Mouse (Mus musculus): ENCODE measurements around the gene Nln. TPM values are rescaled to one million over a fixed set of nuclear protein-coding genes. Genes with fewer than 3 reads are reported as not detected.
A peak's percentile ranks its signal among the peaks of the same experiment; 100 is the strongest.

Nln gene
- polyA plus RNA-seq, 1 experiment from 2014 or later: 69.1 TPM

DNA sequence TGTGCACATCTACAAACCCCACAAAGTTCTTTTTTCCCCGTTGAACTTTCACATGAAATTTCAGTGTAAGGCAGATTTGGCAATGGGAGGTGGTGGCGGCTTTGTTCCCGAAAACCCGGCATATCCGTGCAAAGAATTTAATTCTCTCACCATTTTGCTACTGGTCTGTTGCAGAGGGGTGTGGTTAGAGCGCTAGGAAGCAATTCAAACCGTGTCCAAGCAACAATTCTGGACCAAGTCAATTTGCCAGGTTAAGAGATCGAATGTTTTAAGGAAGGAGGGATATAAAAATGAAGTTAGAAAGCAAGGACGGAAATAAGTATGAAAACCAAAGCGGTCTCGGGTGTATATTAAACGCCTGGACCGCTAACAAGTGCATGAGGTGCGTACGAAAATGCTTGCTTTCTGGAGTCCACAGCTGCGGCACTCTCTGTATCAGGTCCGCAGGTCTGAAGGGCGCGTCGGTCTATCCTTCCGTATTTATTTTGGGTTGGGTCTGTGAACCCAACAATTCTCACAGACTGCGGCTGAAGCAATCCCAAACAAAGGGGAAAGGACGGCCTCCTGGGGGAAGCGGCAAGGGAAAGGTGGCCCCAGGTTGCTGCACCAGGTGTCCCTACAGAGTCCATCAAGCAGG is 645 bp downstream of the Nln start:
- WGBS: under 1% methylated on average over 24 of the region's 24 CpGs
- Histone ChIP-seq H3K27ac (replicated peaks; ENCODE audit: low read depth, low read length) (peak overlapping the region; percentile 82), H3K4me1 (ENCODE audit: control insufficient read depth, insufficient read depth, low read length) (peaks cover 21% of the 10 kb centered on the region), H3K4me3 (replicated peaks; ENCODE audit: low read depth, low read length) (peak overlapping the region; percentile 85), H3K4me2 (ENCODE audit: low read length) (peak overlapping the region; percentile 95), H3K36me3 (ENCODE audit: control insufficient read depth, insufficient read depth, low read length) (no peaks in the 10 kb centered on the region), H3K27me3 (ENCODE audit: control insufficient read depth, insufficient read depth, low read length) (no peaks in the 10 kb centered on the region), H3K9ac (replicated peaks; ENCODE audit: low read length) (peak overlapping the region; percentile 76), H3K9me3 (ENCODE audit: control insufficient read depth, low read length) (0 out of 2 replicates have a peak, but pooled peaks cover 8% of the 10 kb centered on the region)
- ATAC-seq (ENCODE audit: low FRiP score, low TSS enrichment) (no peak), DNase-seq (peak; percentile 62)

- H3K4me2 ChIP-seq (ENCODE audit: low read length): no peak overlapping the region
- no peaks in the 10 kb centered on the region for H3K4me1 ChIP-seq (ENCODE audit: control insufficient read depth, insufficient read depth, low read length)
- 0 out of 2 replicates have a peak, but pooled peaks cover 8% of the 10 kb centered on the region for H3K9me3 ChIP-seq (ENCODE audit: control insufficient read depth, low read length)
- H3K27me3 ChIP-seq (ENCODE audit: control insufficient read depth, insufficient read depth, low read length): no peaks in the 10 kb centered on the region
- no peak overlapping the region for H3K9ac ChIP-seq (replicated peaks; ENCODE audit: low read length)
- no peak for ATAC-seq (ENCODE audit: low FRiP score, low TSS enrichment)
- DNase-seq: no peak
- H3K4me3 ChIP-seq (replicated peaks; ENCODE audit: low read depth, low read length): no peak overlapping the region
- WGBS: 87% methylated on average over 5 of the region's 5 CpGs
- H3K36me3 ChIP-seq (ENCODE audit: control insufficient read depth, insufficient read depth, low read length): no peaks in the 10 kb centered on the region
- H3K27ac ChIP-seq (replicated peaks; ENCODE audit: low read depth, low read length): no peak overlapping the region
Measured at GRCm38 (mm10) chr13:104101606-104102235, 7.7 kb downstream of the Nln start.

- Histone ChIP-seq H3K4me2 (ENCODE audit: low read length) (no peak overlapping the region), H3K9me3 (ENCODE audit: control insufficient read depth, low read length) (0 out of 2 replicates have a peak, but pooled peaks cover 8% of the 10 kb centered on the region), H3K36me3 (ENCODE audit: control insufficient read depth, insufficient read depth, low read length) (no peaks in the 10 kb centered on the region), H3K27me3 (ENCODE audit: control insufficient read depth, insufficient read depth, low read length) (no peaks in the 10 kb centered on the region), H3K4me3 (replicated peaks; ENCODE audit: low read depth, low read length) (no peak overlapping the region), H3K27ac (replicated peaks; ENCODE audit: low read depth, low read length) (no peak overlapping the region), H3K9ac (replicated peaks; ENCODE audit: low read length) (no peak overlapping the region), H3K4me1 (ENCODE audit: control insufficient read depth, insufficient read depth, low read length) (no peaks in the 10 kb centered on the region)
- no peak for DNase-seq
- WGBS: 93% methylated on average over 4 of the region's 4 CpGs
- no peak for ATAC-seq (ENCODE audit: low FRiP score, low TSS enrichment)
Measured at GRCm38 (mm10) chr13:104100416-104100815, 9.0 kb downstream of the Nln start.

GRCm38 (mm10) chr13:104097190-104097589 is 12.2 kb downstream of the Nln start:
- ATAC-seq (ENCODE audit: low FRiP score, low TSS enrichment) (no peak), DNase-seq (no peak)
- Histone ChIP-seq H3K4me3 (replicated peaks; ENCODE audit: low read depth, low read length) (no peak overlapping the region), H3K27ac (replicated peaks; ENCODE audit: low read depth, low read length) (no peak overlapping the region), H3K36me3 (ENCODE audit: control insufficient read depth, insufficient read depth, low read length) (peaks cover 3% of the 10 kb centered on the region; the same call in 1 of the 2 replicates), H3K9ac (replicated peaks; ENCODE audit: low read length) (no peak overlapping the region), H3K27me3 (ENCODE audit: control insufficient read depth, insufficient read depth, low read length) (no peaks in the 10 kb centered on the region), H3K4me2 (ENCODE audit: low read length) (no peak overlapping the region), H3K4me1 (ENCODE audit: control insufficient read depth, insufficient read depth, low read length) (no peaks in the 10 kb centered on the region), H3K9me3 (ENCODE audit: control insufficient read depth, low read length) (no peaks in the 10 kb centered on the region)
- 94% methylated on average over 7 of the region's 7 CpGs for WGBS

DNA sequence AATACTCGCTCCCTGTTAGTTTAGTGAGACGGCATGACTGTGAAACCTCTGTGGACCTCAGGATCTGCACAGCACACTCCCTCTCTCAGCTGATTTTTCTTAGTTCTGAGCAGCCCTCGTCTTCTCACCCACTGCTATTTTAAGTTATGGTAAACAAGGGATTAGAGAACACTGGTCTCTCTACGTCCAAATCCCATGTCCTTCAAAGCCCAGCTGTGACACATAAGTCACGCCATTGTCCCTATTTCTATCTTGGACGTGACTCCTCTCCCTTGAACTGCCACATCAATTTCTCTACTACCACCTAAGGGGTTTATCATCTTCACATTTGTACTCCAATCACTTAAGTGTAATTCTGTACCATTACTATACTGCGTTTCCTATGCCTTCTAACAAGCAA is 13.5 kb downstream of the Nln start:
- Histone ChIP-seq H3K36me3 (ENCODE audit: control insufficient read depth, insufficient read depth, low read length) (peaks cover 3% of the 10 kb centered on the region; the same call in 1 of the 2 replicates), H3K9ac (replicated peaks; ENCODE audit: low read length) (no peak overlapping the region), H3K27ac (replicated peaks; ENCODE audit: low read depth, low read length) (no peak overlapping the region), H3K27me3 (ENCODE audit: control insufficient read depth, insufficient read depth, low read length) (no peaks in the 10 kb centered on the region), H3K4me2 (ENCODE audit: low read length) (no peak overlapping the region), H3K4me1 (ENCODE audit: control insufficient read depth, insufficient read depth, low read length) (no peaks in the 10 kb centered on the region), H3K4me3 (replicated peaks; ENCODE audit: low read depth, low read length) (no peak overlapping the region), H3K9me3 (ENCODE audit: control insufficient read depth, low read length) (no peaks in the 10 kb centered on the region)
- WGBS: 39% methylated on average over 7 of the region's 7 CpGs
- DNase-seq: no peak
- no peak for ATAC-seq (ENCODE audit: low FRiP score, low TSS enrichment)

DNA sequence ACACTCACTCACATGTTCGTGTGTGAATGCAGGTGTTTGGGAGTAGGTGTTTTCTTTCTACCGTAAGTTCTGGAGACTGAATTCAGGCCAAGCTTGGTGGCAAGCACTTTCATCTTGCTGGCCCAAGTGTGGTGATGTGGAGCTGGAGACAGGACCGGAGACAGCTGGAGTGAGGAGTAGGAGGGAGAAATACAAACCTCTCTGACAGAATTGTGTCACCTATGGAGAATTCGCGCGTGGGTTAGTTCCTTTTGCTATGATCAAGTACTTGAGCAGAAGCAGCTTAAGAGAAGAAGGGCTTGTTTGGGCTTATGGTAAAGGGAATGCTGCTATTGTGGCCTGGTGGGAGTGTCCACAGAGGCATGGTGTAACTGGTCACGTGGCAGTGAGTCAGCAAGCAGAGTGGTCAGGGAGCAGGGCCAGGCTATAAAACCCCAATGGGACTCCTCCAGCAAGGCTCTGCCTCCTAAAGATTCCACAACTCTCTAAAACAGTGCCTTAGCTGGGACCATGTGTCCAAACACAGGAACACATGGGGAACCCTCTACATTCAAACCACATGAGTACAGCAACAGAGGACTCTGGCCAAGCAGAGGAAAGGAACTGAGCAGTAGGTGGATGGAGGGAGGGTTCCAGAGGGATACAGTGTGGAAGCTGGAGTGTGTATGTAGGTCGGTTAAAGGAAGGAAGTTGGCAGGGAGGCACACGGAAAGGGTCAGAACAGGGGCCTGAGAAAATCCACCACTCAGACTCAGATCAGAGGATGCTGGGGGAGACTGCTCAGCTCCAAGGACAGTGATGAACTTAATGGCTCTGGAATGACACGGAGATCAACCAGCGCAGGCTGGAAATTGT is 14.7 kb downstream of the Nln start:
- Histone ChIP-seq H3K9ac (replicated peaks; ENCODE audit: low read length) (no peak overlapping the region), H3K4me3 (replicated peaks; ENCODE audit: low read depth, low read length) (no peak overlapping the region), H3K36me3 (ENCODE audit: control insufficient read depth, insufficient read depth, low read length) (peaks cover 3% of the 10 kb centered on the region; the same call in 1 of the 2 replicates), H3K27me3 (ENCODE audit: control insufficient read depth, insufficient read depth, low read length) (no peaks in the 10 kb centered on the region), H3K4me2 (ENCODE audit: low read length) (no peak overlapping the region), H3K4me1 (ENCODE audit: control insufficient read depth, insufficient read depth, low read length) (no peaks in the 10 kb centered on the region), H3K27ac (replicated peaks; ENCODE audit: low read depth, low read length) (no peak overlapping the region), H3K9me3 (ENCODE audit: control insufficient read depth, low read length) (no peaks in the 10 kb centered on the region)
- no peak for ATAC-seq (ENCODE audit: low FRiP score, low TSS enrichment)
- WGBS: 88% methylated on average over 11 of the region's 11 CpGs
- no peak for DNase-seq

DNA sequence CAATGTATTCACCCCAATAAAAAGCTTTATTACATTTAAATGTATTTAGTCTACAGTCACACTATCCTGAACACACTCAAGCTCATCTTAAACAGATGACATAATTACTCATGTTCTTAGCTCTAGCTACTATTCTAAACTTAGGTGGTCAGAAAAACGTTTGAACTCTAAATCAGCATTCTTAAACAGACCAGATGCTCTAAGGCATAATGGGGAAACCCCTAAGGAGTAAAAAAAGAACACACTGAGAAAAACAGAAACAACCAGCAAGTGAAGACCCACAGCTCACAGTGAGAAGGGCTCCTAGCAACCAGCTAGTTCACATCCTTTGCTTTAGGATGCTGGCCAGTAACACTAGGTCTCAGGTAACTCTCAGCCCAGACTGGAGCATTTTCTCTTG is 17.7 kb downstream of the Nln start:
- H3K36me3 ChIP-seq (ENCODE audit: control insufficient read depth, insufficient read depth, low read length): peaks cover 3% of the 10 kb centered on the region; the same call in 1 of the 2 replicates
- H3K27ac ChIP-seq (replicated peaks; ENCODE audit: low read depth, low read length): no peak overlapping the region
- no peak overlapping the region for H3K4me2 ChIP-seq (ENCODE audit: low read length)
- H3K27me3 ChIP-seq (ENCODE audit: control insufficient read depth, insufficient read depth, low read length): no peaks in the 10 kb centered on the region
- no peaks in the 10 kb centered on the region for H3K9me3 ChIP-seq (ENCODE audit: control insufficient read depth, low read length)
- WGBS: 29% methylated on average over 1 of the region's 1 CpGs
- H3K4me3 ChIP-seq (replicated peaks; ENCODE audit: low read depth, low read length): no peak overlapping the region
- no peak overlapping the region for H3K9ac ChIP-seq (replicated peaks; ENCODE audit: low read length)
- ATAC-seq (ENCODE audit: low FRiP score, low TSS enrichment) (no peak), DNase-seq (no peak)
- H3K4me1 ChIP-seq (ENCODE audit: control insufficient read depth, insufficient read depth, low read length): no peaks in the 10 kb centered on the region

- Histone ChIP-seq H3K4me2 (ENCODE audit: low read length) (no peak overlapping the region), H3K4me1 (ENCODE audit: control insufficient read depth, insufficient read depth, low read length) (no peaks in the 10 kb centered on the region), H3K9me3 (ENCODE audit: control insufficient read depth, low read length) (no peaks in the 10 kb centered on the region), H3K4me3 (replicated peaks; ENCODE audit: low read depth, low read length) (no peak overlapping the region), H3K27ac (replicated peaks; ENCODE audit: low read depth, low read length) (no peak overlapping the region), H3K27me3 (ENCODE audit: control insufficient read depth, insufficient read depth, low read length) (no peaks in the 10 kb centered on the region), H3K9ac (replicated peaks; ENCODE audit: low read length) (no peak overlapping the region), H3K36me3 (ENCODE audit: control insufficient read depth, insufficient read depth, low read length) (peaks cover 3% of the 10 kb centered on the region; the same call in 1 of the 2 replicates)
- ATAC-seq (ENCODE audit: low FRiP score, low TSS enrichment) (peak; percentile 57; the same call in 1 of the 2 replicates), DNase-seq (peak; percentile 68)
- WGBS: 21% methylated on average over 1 of the region's 1 CpGs
Measured at GRCm38 (mm10) chr13:104089387-104089786, 20.0 kb downstream of the Nln start.
